Mouse (Mus musculus): ENCODE data around the gene Smtnl1. TPM values are rescaled to one million over a fixed set of nuclear protein-coding genes. Genes with fewer than 3 reads are reported as not detected.
A peak's percentile ranks its signal among the peaks of the same experiment; 100 is the strongest.

The Smtnl1 gene
- total and polyA plus RNA-seq, 3 experiments = 0.13 to 1.5 TPM; not detected in 1

GRCm38 (mm10) chr2:84762818-84763217 lies 59.6 kb downstream of the Smtnl1 start:
- no peaks in the 10 kb centered on the region for H3K36me3 ChIP-seq (replicated peaks in 1 of 2; ENCODE audit: control insufficient read depth in 1 of 2, insufficient read depth in 1 of 2, low read length in 1 of 2)
- in situ Hi-C loops (cut with MboI; ENCODE audit: low pct_ligation_motif_present, low pct_unique_long_range_greater_than_20kb, low sequenced_read_pairs) (no loop called here), dilution Hi-C loops (cut with MboI; ENCODE audit: extremely low pct_ligation_motif_present, extremely low pct_unique_long_range_greater_than_20kb, low sequenced_read_pairs) (no loop called here)
- no peak overlapping the region for H3K27ac ChIP-seq (ENCODE audit: insufficient read depth, low read depth)
- DNase-seq (ENCODE audit: extremely low read depth) = no peak
- no peak overlapping the region for H3K4me3 ChIP-seq (replicated peaks in 1 of 3; ENCODE audit: low read depth in 2 of 3, low read length in 2 of 3, poor library complexity in 1 of 3)
- H3K4me2 ChIP-seq (ENCODE audit: insufficient read depth, low read depth, poor library complexity, severe bottlenecking) = no peak overlapping the region
- H3K79me2 ChIP-seq (replicated peaks; ENCODE audit: control insufficient read depth, extremely low read depth, insufficient read depth, poor library complexity, severe bottlenecking) = no peaks in the 10 kb centered on the region
- peaks cover 7% of the 10 kb centered on the region for H3K27me3 ChIP-seq (replicated peaks)
- TF ChIP-seq E2F4 (IDR thresholded peaks at IDR 0.05; ENCODE audit: insufficient replicate concordance, low read depth, low read length) = no peak
- TF ChIP-seq USF1 (IDR thresholded peaks at IDR 0.05; ENCODE audit: low read depth, low read length) = no peak
- TF ChIP-seq JUND (conservative IDR thresholded peaks at IDR 0.05; ENCODE audit: low read depth, low read length) = no peak
- TF ChIP-seq CHD2 (IDR thresholded peaks at IDR 0.05; ENCODE audit: low read length) = no peak
- no peak for TF ChIP-seq ZC3H11A (IDR thresholded peaks at IDR 0.05; ENCODE audit: low read depth, low read length)
- no peak for TF ChIP-seq USF2 (conservative IDR thresholded peaks at IDR 0.05; ENCODE audit: low read depth, low read length)
- no peak for TF ChIP-seq IRF4 (IDR thresholded peaks at IDR 0.05; ENCODE audit: low read depth, low read length)
- no peak for TF ChIP-seq SMC3 (IDR thresholded peaks at IDR 0.05; ENCODE audit: low read depth, low read length)
- no peak for TF ChIP-seq MAFK (IDR thresholded peaks at IDR 0.05; ENCODE audit: insufficient replicate concordance, low read length)
- no peak for TF ChIP-seq SIN3A (IDR thresholded peaks at IDR 0.05; ENCODE audit: low read length)
- no peak for TF ChIP-seq PAX5 (IDR thresholded peaks at IDR 0.05; ENCODE audit: low read length)
- H3K4me1 ChIP-seq (ENCODE audit: control insufficient read depth in 1 of 2, insufficient read depth in 2 of 2) = 0 out of 4 replicates have a peak, but pooled peaks cover 0 to 5% of the 10 kb centered on the region in 2 experiments
- no peak overlapping the region for H3K9ac ChIP-seq (ENCODE audit: insufficient read depth, low read depth)
- H3K9me3 ChIP-seq (replicated peaks; ENCODE audit: low read length) = no peaks in the 10 kb centered on the region

DNA sequence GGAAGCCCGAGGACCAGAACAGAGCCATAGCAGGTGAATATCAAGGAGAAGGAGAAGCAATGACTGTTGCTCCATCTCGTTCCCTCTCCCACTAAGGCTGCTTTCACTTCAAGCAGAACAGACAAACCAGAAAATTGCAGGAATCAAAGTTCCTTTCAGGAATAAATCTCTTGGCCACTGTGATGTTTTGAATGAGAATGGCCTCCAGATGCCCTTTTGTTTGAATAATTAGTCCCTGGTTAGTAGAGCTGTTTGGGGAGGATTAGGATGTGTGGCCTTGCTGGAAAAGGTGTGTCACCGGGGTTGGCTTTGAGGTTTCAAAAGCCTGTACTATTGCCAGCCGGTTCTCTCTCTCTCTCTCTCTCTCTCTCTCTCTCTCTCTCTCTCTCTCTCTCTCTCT lies 60.2 kb downstream of the Smtnl1 start:
- peaks cover 6% of the 10 kb centered on the region for H3K27me3 ChIP-seq (replicated peaks)
- dilution Hi-C loops (cut with MboI; ENCODE audit: extremely low pct_ligation_motif_present, extremely low pct_unique_long_range_greater_than_20kb, low sequenced_read_pairs) = no loop called here

More for the DNA sequence above, 60.2 kb downstream of the Smtnl1 start:
- Histone ChIP-seq H3K79me2 (replicated peaks; ENCODE audit: control insufficient read depth, extremely low read depth, insufficient read depth, poor library complexity, severe bottlenecking) (no peaks in the 10 kb centered on the region), H3K9me3 (replicated peaks; ENCODE audit: low read length) (no peaks in the 10 kb centered on the region), H3K9ac (ENCODE audit: insufficient read depth, low read depth) (no peak overlapping the region), H3K4me1 (ENCODE audit: control insufficient read depth in 1 of 2, insufficient read depth in 2 of 2) (0 out of 4 replicates have a peak, but pooled peaks cover 0 to 5% of the 10 kb centered on the region in 2 experiments), H3K4me2 (ENCODE audit: insufficient read depth, low read depth, poor library complexity, severe bottlenecking) (0 out of 2 replicates have a peak overlapping the region, but pooled peaks have one; percentile 2), H3K36me3 (replicated peaks in 1 of 2; ENCODE audit: control insufficient read depth in 1 of 2, insufficient read depth in 1 of 2, low read length in 1 of 2) (no peaks in the 10 kb centered on the region), H3K4me3 (replicated peaks in 1 of 3; ENCODE audit: low read depth in 2 of 3, low read length in 2 of 3, poor library complexity in 1 of 3) (no peak overlapping the region), H3K27ac (ENCODE audit: insufficient read depth, low read depth) (no peak overlapping the region)
- DNase-seq (ENCODE audit: extremely low read depth) = no peak
- in situ Hi-C loops (cut with MboI; ENCODE audit: low pct_ligation_motif_present, low pct_unique_long_range_greater_than_20kb, low sequenced_read_pairs) = no loop called here
- TF ChIP-seq SMC3 (IDR thresholded peaks at IDR 0.05; ENCODE audit: low read depth, low read length) (no peak), TCF12 (IDR thresholded peaks at IDR 0.05; ENCODE audit: low read depth, low read length) (no peak), MYC (IDR thresholded peaks at IDR 0.05; ENCODE audit: low read depth, low read length) (no peak), MAZ (IDR thresholded peaks at IDR 0.05; ENCODE audit: low read depth, low read length) (no peak), HCFC1 (IDR thresholded peaks at IDR 0.05; ENCODE audit: low read depth, low read length) (no peak), ZNF384 (IDR thresholded peaks at IDR 0.05; ENCODE audit: low read depth, low read length) (no peak), CHD1 (IDR thresholded peaks at IDR 0.05; ENCODE audit: low read depth, low read length) (no peak), MAX (IDR thresholded peaks at IDR 0.05; ENCODE audit: low read length) (no peak), IRF4 (IDR thresholded peaks at IDR 0.05; ENCODE audit: low read depth, low read length) (no peak), SIN3A (IDR thresholded peaks at IDR 0.05; ENCODE audit: low read length) (no peak), ZKSCAN1 (IDR thresholded peaks at IDR 0.05; ENCODE audit: borderline replicate concordance, low read depth, low read length) (no peak), ELF1 (IDR thresholded peaks at IDR 0.05; ENCODE audit: low read depth, low read length) (no peak), RCOR1 (conservative IDR thresholded peaks at IDR 0.05; ENCODE audit: low read depth, low read length) (no peak), KAT2A (IDR thresholded peaks at IDR 0.05; ENCODE audit: insufficient replicate concordance, low read length) (no peak), POLR2A (IDR thresholded peaks at IDR 0.05; ENCODE audit: low read depth, low read length) (no peak), RAD21 (IDR thresholded peaks at IDR 0.05; ENCODE audit: low read depth, low read length) (no peak), UBTF (IDR thresholded peaks at IDR 0.05; ENCODE audit: low read depth, low read length) (no peak), ZMIZ1 (IDR thresholded peaks at IDR 0.05; ENCODE audit: low read depth, low read length) (no peak), NRF1 (IDR thresholded peaks at IDR 0.05; ENCODE audit: low read depth, low read length) (no peak)

All from CH12.LX (cell line).